Mouse (Mus musculus): ENCODE results near the gene Nfkb1.

DNA sequence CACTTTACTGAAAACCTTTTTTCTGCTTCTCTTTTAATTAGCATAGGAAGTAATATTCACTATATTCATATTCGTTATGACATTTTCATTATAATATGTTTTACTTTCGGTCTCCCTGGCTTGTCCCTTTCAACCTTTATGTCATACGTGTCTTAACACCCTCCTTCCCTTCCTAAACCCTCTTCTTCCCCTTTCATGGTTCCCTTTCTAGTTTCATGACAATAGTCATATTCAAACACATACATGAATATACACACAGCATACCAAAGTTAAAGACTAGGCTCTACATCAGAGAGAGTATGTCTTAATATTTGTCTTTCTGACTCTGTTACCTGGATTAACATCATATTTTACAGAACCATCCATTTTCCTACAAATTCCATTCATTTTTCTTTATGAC lies 28.6 kb upstream of the Nfkb1 start:
- TF ChIP-seq CTCF (conservative IDR thresholded peaks at IDR 0.05; ENCODE audit: low read length), result no peak
- TF ChIP-seq POU5F1 (IDR thresholded peaks at IDR 0.05; ENCODE audit: borderline replicate concordance, low read length), result no peak
- no peak for TF ChIP-seq NANOG (IDR thresholded peaks at IDR 0.05; ENCODE audit: borderline replicate concordance, low read length)
